Mouse (Mus musculus): ENCODE data around the gene Nek11. TPM values are rescaled to one million over a fixed set of nuclear protein-coding genes. Genes with fewer than 3 reads are reported as not detected.

The Nek11 gene
- polyA plus RNA-seq, 3 experiments from 2014 or later = not detected

DNA sequence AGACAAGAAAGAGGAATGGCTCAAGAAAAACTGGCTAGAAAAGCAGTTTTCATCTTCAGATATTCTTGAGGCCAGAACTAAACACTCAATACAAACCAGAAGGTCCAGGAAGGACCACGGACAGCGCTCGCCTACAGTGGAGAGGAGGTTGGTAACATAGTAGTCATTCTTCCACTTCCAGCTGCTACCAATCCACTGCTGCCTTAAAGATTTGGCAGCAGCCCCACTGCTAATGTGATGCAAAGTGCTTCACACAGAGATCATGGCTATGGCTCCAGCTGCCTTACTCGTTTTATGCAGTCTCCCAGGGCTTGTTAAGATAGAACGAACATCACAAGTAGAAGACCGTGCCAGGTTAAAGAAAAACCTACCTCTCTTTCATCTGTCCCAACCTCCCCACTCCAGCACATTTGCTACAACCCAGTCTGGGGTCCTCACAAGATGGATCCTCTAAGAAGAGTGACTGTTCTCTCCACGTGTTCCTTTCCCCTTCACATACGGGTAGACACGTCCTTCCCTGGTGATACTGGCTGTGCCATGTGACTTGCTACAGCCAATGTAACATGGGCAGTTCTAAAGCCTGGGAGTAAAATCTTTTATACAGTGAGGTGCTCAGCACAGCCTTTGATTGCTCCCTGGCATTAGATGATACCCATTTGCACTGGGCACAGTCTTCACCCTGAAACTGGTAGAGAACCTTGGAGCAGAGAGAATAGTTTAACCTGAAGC, 85.6 kb downstream of the Nek11 start:
- ATAC-seq = no peak

DNA sequence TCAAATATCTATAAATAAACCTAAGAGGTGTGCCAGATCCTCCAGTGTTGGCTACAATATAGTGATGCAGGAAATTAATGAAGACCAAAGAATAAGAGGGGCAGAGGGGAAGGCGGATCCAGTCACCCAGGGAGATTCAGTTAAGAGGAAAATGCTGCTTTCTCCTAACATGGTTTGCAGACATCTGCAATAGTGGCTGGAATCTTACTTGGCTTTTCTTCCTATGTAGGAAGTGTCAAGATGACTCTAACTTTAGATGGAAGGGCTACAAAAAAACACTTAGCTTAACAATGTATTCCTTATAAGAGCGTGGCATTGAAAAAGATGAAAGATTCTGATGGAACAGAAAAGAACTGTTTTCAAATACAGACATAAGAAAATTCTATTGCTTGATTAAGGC, 89.3 kb downstream of the Nek11 start:
- ATAC-seq = no peak

DNA sequence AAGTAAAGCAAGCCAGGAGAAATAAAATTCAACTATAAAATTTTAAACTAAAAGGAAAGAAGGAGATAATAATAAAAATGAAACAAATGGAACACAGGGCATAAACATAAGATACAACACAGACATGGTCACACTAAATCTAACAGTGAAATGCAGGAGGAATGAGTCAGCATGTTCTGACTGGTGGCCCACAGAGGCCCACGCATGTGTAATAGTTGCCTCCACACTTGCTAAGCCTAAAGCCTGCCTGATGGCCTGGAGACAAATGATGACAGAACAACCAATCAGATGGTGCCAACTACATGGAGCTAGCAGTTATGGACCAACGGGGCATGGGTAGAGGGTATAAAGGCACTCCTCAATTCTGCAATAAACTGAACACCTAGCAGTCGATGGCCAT, 93.1 kb downstream of the Nek11 start:
- ATAC-seq = no peak

DNA sequence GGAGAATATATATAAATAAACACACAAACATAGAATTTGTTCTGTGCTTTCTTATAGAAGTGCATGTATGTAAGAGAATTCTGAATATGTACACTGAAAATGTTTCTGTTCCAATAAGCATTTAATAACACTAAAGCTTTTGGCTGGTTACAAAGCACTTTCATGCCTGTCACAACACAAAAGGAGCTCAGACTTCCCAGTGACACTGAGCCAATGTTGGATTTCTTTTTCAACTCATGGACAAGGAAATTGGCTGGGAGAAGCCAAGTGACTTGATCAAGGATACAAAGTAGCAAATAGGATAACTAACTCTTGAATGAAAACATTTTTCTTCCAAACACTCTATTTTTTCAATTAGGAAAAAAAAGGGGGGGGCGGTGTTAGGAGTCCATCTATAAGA, 93.9 kb downstream of the Nek11 start:
- ATAC-seq = no peak

DNA sequence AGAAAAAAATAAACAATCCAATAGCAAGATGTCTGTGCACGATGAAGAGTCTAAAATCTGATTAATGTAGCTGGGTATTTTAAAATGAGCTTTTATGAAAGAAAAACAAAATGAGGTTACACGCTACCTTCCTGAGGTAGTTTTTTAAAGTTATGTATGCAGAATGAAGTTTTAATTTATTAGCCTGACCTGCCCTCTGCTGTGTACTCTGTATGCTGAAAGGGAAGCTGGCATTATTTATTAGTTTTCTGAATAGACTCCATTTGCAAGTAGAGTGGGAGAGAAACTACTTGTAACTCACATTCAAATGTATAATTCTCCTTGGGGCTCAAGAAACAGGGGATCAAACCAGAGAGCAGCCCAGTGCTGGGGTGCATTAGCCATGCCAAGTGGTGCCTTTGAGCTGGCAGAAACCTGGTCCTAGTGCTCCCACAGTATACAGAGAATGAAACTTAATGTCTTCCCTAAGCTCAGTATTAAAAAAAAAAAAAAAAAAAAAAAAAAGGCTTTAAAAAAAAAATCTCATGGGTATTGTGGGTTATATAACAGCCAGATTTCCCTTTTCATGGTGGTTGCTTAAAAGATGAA, 94.5 kb downstream of the Nek11 start:
- no peak for ATAC-seq

DNA sequence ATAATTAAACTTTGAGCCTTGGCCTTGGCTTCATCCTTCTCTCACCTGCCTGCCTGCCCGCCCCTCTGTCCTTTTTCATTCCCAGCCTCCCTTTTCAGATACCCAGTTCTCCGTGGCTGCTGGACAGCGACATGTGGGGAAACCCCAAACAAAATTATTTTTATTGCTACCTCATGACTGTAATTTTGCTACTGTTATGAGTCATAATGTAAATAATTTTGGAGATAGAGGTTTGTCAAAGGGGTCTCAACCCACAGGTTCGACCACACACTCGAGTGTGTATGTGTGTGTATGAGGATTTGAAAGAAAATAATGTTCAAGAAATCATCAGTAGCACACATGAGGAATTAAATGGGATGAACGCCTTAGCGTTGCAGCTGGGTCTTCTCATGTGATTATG, 110.7 kb downstream of the Nek11 start:
- no peak for ATAC-seq

DNA sequence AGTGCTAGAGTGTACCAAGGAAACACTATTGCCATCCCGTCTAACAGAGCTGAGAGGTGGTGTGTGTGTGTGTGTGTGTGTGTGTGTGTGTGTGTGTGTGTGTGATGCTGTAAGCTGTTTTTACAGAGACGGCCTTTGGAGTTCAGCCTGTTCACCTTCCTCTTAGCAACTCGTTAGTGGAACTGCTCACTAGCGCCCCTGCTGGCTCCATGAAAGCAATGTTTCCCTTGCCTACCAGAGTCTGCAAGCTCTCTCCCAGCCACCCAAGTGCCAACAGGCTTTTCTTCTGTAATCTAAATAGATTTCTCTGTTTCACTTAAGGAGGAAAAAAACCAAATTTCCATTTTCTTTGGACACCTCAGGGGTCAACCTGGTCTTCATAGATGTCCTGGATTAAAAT, 112.6 kb downstream of the Nek11 start:
- ATAC-seq = no peak

DNA sequence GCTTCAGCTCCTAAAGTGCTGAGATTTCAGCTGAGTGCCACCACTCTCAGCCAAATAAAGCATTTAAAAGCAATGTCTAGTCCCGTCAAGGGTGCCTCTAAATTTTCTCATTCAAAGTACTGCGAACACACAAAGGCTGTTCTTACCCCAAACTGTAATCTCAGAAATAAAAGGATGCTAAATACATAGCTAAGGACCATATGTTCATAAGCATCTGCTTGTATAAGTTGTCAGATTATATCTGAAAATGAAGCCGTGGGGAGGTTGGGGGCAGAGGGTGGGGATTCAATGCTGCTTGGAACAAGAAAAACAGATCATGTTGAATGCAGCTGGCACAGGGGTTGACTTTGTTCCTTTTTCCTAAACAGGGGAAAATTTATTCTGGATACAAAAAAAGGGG, 120.4 kb downstream of the Nek11 start:
- no peak for ATAC-seq

DNA sequence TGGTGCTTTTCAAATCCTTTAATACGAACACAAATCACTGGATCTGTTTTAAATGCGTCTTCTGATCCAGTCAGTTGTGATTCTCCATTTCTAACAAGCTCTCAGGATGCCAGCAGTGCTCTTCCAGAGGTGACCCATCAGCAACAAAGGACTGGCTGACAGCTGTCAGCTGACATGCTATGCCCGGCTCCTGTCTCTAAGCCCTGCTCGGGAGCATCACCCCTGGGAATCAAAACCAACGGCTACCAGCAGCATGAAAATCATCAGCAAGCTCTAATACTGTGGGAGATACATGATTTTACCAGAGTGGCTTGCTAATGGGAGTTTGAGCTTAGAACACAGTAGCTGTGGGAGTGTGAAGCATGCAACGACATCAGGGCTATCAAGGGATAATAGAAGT, 121.0 kb downstream of the Nek11 start:
- no peak for ATAC-seq

DNA sequence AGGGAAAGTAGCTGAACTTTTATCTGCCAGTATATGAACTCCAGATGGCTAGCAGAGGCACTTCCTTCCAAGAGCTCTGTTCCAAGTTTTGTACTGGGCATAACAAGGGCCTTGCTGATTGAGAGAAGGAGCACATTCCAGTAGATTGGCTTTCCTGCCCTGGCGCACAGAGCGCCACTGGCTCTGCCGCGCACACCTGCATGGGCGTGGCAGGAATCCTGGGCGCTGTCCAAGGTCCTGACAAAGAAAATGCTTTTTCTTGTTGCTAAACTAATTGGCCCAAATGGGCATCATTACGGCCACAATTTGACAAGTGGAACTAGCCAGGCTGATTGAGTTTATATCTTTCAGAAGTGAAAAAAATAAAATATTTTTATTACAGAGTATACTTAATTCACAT, 123.1 kb downstream of the Nek11 start:
- no peak for ATAC-seq

DNA sequence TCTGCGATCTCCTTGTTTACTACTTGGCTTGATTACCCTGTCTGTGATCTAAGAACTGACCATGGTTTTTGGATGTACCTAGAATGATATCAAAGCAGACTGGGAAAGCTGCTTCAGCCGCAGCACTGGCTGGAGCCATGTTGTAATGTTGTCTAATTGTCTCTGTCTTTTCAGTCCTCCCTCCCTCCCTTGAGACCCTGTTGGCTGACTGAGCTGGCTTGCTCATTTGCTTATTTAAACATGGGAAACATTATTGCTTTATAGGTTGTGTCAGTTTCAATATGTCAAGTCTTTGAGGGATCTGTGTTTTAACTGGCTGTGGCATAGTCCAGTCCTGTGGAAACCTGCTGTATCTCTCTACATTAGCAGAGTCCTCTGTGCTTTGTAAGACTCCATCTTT, 132.2 kb downstream of the Nek11 start:
- ATAC-seq = no peak

DNA sequence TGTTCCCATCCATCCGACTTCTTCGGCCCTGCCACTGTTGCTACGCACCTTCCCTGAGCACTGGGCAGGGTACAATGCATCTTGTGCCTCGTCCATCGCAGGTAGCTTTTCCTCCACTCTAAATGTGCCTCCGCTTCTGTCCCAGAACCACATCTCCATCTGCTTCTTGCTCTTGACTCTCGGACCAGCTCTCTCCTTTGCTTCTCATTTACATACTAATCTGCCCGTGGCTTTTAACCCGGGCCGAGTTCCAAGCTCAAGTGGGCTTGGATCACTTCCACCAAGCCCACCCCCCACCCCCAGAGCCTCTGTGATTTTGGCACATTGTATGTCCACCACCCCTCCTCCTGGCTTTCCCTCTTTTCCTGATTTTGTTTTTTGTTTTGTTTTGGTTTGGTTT, 137.7 kb downstream of the Nek11 start:
- no peak for ATAC-seq

DNA sequence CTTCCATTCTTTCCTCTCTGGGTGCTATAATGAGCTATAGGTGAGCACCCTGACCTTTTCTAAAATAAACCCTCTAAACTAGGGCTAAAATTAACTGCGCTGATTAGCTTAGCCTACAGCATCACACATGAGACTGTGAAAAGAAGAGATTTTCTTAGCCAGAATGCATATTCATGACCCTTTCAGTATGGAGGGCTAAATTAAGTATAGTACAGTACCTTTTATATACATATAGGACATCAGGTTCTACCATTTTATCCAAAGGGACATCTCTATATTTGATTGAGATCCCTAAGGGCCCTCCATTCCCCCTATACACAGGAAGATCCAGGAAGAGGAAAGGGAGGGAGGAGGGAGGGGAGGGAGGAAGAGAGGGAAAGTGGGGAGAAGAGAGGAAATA, 141.2 kb downstream of the Nek11 start:
- ATAC-seq = no peak

DNA sequence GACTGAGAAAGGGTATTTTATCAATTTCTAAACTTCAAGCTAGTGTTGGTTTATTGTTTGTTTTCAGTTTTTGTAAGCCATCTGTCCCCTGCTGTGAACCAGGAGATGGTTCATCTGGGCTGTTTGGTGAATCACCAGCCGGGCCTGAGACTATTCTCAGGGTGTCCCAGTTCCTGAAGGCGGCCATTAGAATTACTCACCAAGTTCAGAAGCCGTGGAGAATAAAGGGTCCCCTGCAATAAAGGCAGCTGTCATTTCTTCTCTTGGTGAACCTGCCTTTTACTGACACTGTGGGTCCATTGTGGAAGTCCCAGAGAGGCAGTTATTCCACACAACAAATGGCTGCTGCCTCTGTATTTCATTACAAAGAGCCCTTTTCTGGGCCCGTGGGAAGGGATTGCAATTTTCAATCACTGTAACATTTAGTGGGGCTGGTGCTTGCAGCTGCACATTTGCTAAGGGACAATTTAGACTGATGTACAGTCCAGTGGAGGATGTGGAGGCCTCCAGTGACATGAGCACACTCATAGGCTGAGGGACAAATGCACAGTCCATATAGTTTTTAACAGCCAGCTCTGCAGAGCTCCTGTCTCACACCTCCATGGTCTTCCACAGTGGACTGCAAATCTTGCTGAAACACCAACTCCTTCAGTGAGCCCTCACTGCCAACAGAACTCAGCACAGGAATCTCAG, 142.8 kb downstream of the Nek11 start:
- ATAC-seq = no peak

DNA sequence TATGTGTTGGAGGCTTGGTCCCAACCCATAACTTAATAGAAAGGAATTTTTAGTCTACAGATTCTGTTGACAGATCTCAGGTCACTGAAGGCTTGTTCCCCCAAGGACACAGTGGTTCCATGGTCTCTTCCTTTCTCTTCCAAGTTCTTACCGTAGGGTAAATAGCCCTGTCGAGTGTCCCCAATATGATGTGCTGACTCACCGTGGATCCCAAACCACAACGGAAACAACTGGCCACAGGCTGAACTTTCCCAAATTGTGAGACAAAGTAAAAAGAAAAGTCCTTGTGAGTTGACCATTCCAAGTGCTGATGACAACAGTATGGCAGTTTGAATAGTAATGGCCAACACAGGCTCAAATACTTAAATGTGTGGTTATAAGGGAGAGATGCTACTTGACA, 144.1 kb downstream of the Nek11 start:
- no peak for ATAC-seq

DNA sequence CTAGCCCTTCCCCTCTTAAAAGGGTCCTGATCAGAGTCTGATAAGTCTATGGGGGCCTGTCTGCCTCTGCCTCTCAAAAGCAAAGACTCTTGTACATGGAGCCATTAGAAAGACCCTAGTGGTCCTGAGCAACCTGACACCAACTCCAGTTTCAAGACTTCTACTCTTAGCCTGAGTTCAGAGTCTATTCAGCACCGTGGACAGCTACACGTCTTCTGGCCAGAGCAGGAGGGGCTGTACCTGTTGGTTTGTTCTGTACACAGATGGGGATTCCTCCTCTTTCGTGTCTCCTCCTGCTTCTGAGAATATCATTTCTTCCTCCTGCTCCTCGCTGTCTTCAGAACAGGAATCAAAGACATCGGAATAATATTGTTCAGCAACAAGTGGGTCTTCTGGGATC, 151.3 kb downstream of the Nek11 start:
- no peak for ATAC-seq

DNA sequence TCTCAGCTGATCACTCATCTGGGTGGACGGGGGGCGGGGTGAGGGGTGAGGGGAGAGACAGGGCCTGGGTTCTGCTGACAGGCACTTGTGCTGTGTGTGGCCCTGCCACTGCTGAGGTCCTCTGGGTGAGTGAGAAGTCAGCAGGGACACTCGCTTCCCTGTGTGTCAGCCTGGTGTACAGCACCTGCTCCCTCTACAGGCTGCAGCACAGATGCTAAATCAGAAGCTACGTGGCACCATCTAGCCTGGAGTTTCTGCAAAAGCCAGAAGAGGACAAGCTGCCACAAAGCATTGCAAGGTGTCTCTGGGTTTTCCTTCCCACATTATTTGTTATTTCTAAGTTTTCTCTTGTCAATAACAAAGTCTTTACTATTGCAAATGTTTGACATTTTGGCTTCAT, 180.9 kb downstream of the Nek11 start:
- ATAC-seq = no peak

DNA sequence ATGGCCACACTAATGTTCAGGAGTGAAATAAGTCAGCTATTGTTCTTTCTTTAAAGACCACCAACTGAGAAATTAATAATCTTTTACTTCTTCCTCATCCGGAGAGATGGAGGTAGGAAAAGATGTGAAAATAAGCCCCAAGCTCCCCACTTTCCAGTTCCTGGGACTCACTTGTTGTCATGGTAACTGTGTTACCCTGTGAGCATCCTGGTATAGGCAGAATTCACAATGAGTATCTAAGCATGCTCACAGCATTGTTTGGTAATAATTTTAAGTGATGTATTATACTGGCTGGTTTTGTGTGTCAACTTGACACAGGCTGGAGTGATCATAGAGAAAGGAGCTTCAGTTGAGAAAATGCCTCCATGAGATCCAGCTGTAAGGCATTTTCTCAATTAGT, 195.0 kb downstream of the Nek11 start:
- no peak for ATAC-seq

DNA sequence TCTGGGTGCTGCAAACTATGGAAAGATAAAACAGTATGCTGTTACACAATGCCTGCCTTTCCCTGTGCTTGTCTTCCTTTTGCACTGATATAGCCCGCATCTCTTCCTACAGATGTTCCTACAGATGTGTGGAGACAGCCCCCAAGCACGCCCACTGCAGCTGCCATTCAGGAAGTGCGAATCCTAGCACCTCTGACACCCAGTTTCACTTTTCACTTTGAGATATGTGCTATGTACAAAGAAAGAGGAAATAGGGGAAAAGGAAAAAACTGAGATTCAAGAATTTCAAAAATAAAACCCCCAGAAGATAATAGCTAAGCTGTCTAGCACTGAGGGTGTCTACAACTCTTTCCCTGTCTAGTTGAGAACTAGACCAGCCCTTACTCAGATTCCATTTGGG, 208.6 kb downstream of the Nek11 start:
- no peak for ATAC-seq

DNA sequence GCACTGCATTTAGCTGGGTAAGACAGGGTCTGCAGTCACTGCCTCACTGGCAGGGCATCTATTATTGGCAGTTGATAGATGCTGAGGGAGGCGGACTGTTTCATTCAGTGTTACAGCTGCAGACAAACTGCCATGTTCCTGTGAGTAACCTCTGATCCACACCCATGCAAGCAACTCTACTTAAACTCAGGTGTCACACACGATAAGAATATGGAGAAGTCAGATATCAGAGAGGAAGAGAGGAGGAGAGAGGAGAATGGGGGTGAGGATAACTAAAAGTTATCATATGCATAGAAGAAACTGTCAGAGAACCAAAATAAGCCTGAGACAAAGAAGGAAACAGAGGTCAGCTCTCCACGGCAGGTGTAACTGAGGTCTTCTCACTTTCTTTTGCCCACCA, 212.9 kb downstream of the Nek11 start:
- ATAC-seq = no peak

DNA sequence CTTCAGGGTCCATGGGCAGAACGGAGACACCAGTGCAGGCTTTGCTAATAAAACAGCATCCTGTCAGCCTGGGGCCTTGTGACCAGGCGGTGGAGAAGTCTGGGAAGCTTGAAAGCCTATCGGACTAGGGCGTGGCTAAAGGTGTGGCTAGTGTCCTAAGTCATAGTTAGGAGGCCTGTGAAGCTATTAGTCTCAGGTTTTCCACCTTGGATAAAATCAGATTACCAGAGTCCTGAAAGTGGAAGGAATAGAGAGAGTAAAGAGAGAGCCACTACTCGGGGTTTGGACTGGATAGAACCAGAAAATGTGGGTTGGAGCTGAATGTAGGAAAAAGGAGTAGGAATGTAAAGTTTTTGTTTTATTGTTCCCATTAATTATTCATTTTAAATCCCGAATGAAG, 250.3 kb downstream of the Nek11 start, which contains the start of gene 1700080E11Rik:
TSS of gene 1700080E11Rik (minus strand) at position 101 of the 400 bp plus-strand sequence.
- ATAC-seq = no peak

DNA sequence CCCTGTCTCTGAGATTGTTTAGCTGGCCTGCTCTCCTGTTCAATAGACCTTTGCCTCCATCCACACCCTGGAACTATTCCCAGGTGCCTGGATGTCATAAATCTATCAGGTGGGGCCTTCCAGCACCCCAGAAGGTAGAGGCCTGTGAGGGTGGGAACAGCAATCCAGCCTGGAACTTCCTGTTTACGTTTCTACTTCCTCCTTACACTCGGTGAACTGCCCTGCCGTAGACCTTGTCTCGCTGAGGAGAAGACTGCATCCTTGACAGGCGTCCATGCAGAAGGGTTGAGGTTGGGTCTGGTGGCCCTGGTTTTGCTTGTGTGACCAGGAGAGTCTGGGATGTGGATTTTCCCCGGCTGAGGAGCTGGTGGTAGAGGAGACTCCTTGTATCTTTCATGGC, 256.1 kb downstream of the Nek11 start:
- ATAC-seq = no peak

DNA sequence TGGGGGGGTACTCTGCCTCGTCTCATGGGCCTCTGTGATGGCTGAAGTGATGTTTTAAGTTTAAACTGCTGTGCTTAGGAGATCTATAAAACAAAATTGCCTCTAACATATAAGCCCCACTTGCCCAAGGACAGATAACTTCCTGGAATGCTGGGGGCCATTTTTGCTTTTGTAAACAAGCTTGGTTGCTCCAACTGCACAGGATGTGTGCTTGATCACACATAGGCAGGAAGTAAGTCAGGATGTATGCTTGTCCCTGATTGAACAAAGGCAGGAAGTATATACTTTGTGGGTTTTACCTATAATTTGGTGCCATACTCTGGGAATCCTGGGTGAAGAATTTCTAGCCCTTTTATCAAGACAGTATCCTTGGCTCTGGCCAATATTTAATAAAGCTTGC, 258.9 kb downstream of the Nek11 start:
- no peak for ATAC-seq

DNA sequence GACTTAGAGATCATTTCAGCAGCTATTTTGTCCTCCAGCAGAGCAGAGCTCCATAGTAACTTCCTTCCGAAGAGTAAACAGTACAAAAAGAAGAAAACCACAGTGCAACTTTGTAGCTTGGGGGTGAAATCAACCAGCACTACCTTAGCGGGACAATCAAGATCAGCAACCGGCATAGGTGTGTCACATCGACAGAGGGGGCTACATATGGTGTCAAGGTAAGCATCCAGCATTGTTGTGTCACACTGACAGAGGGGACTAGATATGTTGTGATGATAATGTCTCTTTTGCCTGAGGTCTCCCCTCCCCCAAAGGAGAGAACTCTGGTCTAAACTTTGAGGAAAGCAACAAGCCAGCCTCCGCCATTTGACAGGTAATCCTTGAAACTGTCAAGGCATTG, 260.8 kb downstream of the Nek11 start:
- no peak for ATAC-seq

All from inflammation-experienced regulatory T-cells, adult 6 months (primary cell).